Mouse (Mus musculus): ENCODE measurements around the gene Fam169a.

Fam169a gene

GRCm38 (mm10) chr13:97180113-97180828 is 113.2 kb downstream of the Fam169a start:
- no peak for DNase-seq (ENCODE audit: low spot score in 2 of 2)

All from right cerebral cortex, postnatal 36 days (tissue).